Mouse (Mus musculus): ENCODE measurements around the gene Tipin. TPM values are rescaled to one million over a fixed set of nuclear protein-coding genes. Genes with fewer than 3 reads are reported as not detected.

Gene Tipin
- total and polyA plus RNA-seq, 2 experiments, result 1.4 to 5.7 TPM

DNA sequence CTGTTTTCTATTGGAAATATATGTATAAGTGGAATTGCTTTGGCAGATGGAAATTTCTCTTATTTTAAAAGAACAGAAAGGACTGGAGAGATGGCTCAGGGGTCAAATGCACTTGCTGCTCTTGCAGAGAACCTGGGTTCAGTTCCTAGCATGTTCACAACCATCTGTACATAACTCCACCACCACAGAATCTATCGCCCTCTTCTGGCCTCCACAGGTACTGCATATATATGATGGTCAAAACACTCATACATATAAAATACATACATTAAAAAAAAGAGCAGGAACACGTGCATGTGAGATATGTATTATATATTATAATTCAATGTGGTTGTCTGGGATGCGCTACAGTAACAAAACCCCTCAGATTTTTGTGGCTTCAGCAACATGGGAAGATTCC is 69.8 kb downstream of the Tipin start:
- Histone ChIP-seq H3K9ac (ENCODE audit: low read depth, low read length) (no peak overlapping the region), H3K27ac (replicated peaks; ENCODE audit: insufficient read depth, low read depth, low read length) (no peak overlapping the region), H3K4me3 (ENCODE audit: insufficient read depth, low read depth, low read length) (no peak overlapping the region), H3K27me3 (ENCODE audit: control insufficient read depth, insufficient read depth, low read length) (no peaks in the 10 kb centered on the region), H3K36me3 (ENCODE audit: control insufficient read depth, insufficient read depth, low read length) (no peaks in the 10 kb centered on the region), H3K4me1 (ENCODE audit: control insufficient read depth, insufficient read depth, low read length) (no peaks in the 10 kb centered on the region), H3K79me2 (ENCODE audit: control insufficient read depth, insufficient read depth, low read length) (no peaks in the 10 kb centered on the region)
- TF ChIP-seq POLR2A (IDR thresholded peaks at IDR 0.05; ENCODE audit: extremely low read depth, insufficient read depth, low read length), result no peak
- TF ChIP-seq CTCF (IDR thresholded peaks at IDR 0.05; ENCODE audit: low read depth, low read length), result peak; percentile 44
- 53% methylated on average over 3 of the region's 3 CpGs for WGBS
- DNase-seq (ENCODE audit: extremely low read depth, low read depth, low spot score), result no peak

Other genes starting within 250 kb of the Tipin start
- gene Lctl, start 164.4 kb upstream of the Tipin start, total RNA-seq (2014; rRNA removed), result not detected in 2 replicates
- gene Lctl, start 164.4 kb upstream of the Tipin start, polyA plus RNA-seq (2012; rRNA removed), result not detected in 2 replicates
- 0.94 and 1.6 TPM in 2 replicates for gene Zwilch, start 108.5 kb upstream of the Tipin start, total RNA-seq (2014; rRNA removed)
- 0.12 and 0.25 TPM in 2 replicates for gene Zwilch, start 108.5 kb upstream of the Tipin start, polyA plus RNA-seq (2012; rRNA removed)
- gene Rpl4, start 108.2 kb upstream of the Tipin start, total RNA-seq (2014; rRNA removed), result 401 and 408 TPM in 2 replicates
- gene Rpl4, start 108.2 kb upstream of the Tipin start, polyA plus RNA-seq (2012; rRNA removed), result 250 and 270 TPM in 2 replicates
- 11.2 and 13.9 TPM in 2 replicates for gene Snapc5, start 102.3 kb upstream of the Tipin start, total RNA-seq (2014; rRNA removed)
- 5.6 and 7.3 TPM in 2 replicates for gene Snapc5, start 102.3 kb upstream of the Tipin start, polyA plus RNA-seq (2012; rRNA removed)
- 0.09 TPM in 1 of 2 replicates, not detected in the other for gene Uchl4, start 46.4 kb upstream of the Tipin start, total RNA-seq (2014; rRNA removed)
- gene Uchl4, start 46.4 kb upstream of the Tipin start, polyA plus RNA-seq (2012; rRNA removed), result not detected in 2 replicates
- gene Map2k1, start 27.9 kb upstream of the Tipin start, total RNA-seq (2014; rRNA removed), result 34.7 and 40.3 TPM in 2 replicates
- 26.4 and 26.8 TPM in 2 replicates for gene Map2k1, start 27.9 kb upstream of the Tipin start, polyA plus RNA-seq (2012; rRNA removed)
- 10.8 and 11.7 TPM in 2 replicates for gene Dis3l, start 59.7 kb downstream of the Tipin start, total RNA-seq (2014; rRNA removed)
- 7.7 and 8.4 TPM in 2 replicates for gene Dis3l, start 59.7 kb downstream of the Tipin start, polyA plus RNA-seq (2012; rRNA removed)
- gene Megf11, start 104.0 kb downstream of the Tipin start, total RNA-seq (2014; rRNA removed), result 0.07 and 0.09 TPM in 2 replicates
- 0.02 and 0.13 TPM in 2 replicates for gene Megf11, start 104.0 kb downstream of the Tipin start, polyA plus RNA-seq (2012; rRNA removed)